Mouse (Mus musculus) spleen, postnatal 36 days (tissue): ENCODE measurements around the gene Flvcr2.

ENCODE experiments used
- DNase-seq, 2 experiments: peaks; one replicate each; pipeline ENCODE4 v3.0.0; 2022; ENCODE audit warnings: low spot score in 2 of 2, mixed read lengths in 1 of 2

The Flvcr2 gene

DNA sequence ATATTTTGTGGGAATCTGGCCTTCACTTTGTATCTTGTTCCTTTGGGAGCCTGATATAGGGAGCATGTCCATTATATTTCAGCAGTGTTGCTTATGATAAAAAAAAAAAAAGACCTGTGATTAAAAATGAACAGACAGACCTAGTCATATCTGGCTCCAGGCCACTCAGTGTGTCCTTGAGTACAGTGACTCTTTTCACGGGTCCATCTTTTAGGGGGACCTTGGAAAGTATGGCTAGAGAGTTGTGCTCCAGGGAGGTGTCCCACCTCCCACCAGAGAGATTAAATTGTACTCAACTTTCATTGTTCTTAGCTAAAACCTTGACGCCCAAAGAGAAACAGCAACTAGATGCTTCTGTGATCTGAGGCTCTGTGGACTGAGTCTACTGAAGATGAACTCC lies 47.8 kb downstream of the Flvcr2 start:
- no peak for DNase-seq

GRCm38 (mm10) chr12:85795551-85795950 lies 49.2 kb downstream of the Flvcr2 start:
- no peak for DNase-seq

DNA sequence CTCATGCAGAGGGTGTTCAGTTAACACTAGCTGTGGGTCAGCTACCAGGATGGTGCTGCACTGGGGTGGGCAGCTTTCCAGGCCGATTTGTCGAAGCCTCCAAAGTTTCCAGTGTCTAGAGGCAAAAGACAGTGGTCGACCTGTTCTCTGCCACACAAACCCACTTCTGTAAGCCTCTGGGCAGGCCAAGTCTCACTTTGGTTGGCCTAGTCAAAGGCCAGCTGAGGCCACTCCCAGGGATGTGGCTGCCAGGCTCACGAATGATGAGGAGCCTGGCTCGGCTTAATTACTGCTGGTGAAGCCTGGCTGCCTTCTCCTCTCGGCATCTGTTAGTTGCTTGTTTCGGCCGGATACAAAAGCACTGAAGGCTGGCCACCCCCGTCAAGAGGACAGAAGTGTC lies 53.7 kb downstream of the Flvcr2 start:
- DNase-seq, result no peak

- no peak for DNase-seq
Measured at GRCm38 (mm10) chr12:85809726-85810125, 63.4 kb downstream of the Flvcr2 start.

DNA sequence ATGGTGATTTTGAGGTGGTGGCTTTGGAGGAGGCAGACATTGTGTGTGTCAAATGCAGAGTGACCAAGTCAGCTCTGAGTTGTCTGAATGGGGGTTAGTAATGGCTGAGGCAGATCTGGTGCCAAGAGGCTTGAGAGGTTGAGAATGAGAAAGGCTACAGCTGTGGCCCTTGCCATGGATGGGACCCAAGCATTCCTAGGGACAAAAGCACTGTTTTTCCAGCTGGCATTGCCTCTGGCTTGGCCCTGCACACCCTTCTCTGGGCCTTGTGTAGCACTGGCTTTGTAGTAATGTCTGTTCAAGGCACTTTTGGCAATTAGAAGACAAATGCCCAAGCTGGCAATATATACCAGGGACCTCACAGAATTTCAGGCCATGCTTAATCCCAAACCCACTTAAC lies 64.6 kb downstream of the Flvcr2 start:
- DNase-seq, result no peak

GRCm38 (mm10) chr12:85811676-85812075 lies 65.3 kb downstream of the Flvcr2 start:
- DNase-seq, result no peak

GRCm38 (mm10) chr12:85813599-85813998 lies 67.3 kb downstream of the Flvcr2 start:
- peak in 1 of 2 experiments; percentile 6 for DNase-seq

GRCm38 (mm10) chr12:85822051-85822450 lies 75.7 kb downstream of the Flvcr2 start:
- DNase-seq, result no peak

DNA sequence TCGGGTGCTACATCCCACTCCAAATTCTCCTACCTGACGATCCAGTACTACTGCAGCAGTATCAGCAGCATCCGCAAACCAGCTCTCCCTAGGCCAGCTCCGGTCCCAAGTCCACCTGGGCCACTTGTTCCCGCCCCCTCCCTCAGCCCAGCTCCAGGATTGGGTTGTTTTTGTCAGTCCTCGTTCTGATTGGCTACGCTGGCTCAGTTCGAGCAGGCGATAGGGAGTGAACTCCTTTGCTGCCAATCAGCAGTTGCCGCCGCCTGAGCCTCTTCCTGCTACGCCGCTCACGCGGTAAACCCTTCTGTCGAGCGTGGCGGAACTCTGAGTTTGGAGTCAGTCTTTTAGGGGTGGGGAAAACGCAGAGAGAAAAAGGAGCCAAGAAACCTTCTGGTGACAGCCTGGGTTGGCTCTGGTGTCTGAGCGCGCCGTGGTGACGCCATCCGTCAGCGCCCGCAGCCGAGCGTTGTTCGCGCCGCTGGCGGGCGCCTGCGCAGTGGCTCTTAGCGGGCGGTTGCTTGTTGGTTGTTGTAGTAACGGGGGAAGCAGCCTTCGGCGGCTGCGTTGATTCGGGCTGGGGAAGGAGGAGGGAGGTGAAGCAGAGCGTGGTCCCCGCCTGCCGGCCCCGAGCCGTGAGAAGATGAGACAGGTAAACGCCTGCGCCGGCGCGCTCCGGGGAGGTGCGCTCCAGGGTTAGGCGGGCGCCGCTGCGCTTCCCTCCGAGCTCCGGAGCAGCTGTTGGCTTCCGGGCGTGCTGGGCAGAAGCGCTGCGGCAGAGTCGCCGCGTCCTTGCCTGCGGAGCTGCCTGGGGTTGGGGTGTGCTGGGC lies 78.3 kb downstream of the Flvcr2 start, which contains the start of the genes Erg28 and Ttll5:
Gene Erg28, minus strand, starts transcription at position 113 of the 827 bp plus-strand sequence.
Gene Ttll5, plus strand, starts transcription at position 222 of the 827 bp plus-strand sequence.
- peak; percentile 93 to 94 for DNase-seq

DNA sequence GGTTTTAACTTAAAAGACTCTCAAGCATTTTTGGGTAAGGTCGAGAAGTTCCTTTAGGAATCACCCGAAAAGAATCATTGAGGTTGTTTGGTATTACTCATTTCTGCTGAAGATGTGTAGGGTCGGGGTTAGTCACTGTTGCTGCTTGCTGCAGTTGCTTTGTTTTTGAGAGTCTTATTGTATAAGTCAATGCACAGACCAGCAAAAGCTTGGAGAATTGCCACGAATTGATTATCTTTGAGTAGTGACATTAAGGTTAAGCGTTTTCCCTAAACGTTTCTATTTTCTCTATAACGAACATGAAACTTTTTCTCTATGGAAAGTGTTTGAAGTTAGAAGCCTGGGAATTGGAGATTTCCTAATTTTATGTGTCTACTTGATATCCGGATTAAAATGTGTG lies 79.0 kb downstream of the Flvcr2 start:
- no peak for DNase-seq

DNA sequence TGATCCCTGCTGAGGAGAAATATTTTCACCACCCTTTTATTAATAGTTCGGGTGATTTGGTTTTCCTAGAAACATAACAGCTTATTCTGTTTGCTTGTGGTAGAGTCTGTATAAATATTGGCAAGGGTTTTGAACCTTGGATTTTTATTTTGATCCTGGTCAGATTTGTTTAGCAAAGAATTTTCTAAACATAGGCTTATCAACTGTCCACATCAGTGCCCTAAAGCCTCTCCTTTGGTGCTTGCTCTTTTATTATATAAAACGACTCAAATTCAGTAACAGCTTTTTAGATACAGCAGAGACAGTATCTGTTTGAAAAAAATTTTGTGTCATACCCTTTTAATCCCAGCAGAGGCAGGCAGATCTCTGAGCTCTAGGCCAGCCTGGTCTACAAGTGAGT lies 79.5 kb downstream of the Flvcr2 start:
- no peak for DNase-seq

GRCm38 (mm10) chr12:85828856-85829255 lies 82.5 kb downstream of the Flvcr2 start:
- no peak for DNase-seq

GRCm38 (mm10) chr12:85829866-85830265 lies 83.5 kb downstream of the Flvcr2 start:
- DNase-seq, result no peak

DNA sequence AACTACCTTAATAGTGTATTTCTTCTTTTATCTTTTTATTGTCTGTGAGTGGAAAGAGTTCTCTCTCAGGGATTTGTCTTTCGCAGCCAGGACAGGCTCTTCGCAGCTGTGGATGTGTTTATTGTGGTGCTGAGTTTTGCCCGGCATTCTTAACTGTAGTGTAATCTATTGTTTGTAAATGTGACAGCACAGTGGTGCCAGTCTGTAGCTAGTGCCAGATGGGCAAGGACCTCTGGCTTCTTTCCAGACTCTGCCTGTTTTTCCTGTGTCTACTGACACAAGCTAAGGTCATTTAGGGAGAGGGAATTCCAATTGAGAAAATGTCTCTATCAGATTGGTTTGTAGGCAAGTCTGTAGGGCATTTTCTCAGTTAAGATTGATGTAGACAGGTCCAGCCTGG lies 84.4 kb downstream of the Flvcr2 start:
- DNase-seq, result no peak

- DNase-seq, result no peak
Measured at GRCm38 (mm10) chr12:85834543-85834942, 88.2 kb downstream of the Flvcr2 start.

GRCm38 (mm10) chr12:85837765-85838164 lies 91.4 kb downstream of the Flvcr2 start:
- no peak for DNase-seq

DNA sequence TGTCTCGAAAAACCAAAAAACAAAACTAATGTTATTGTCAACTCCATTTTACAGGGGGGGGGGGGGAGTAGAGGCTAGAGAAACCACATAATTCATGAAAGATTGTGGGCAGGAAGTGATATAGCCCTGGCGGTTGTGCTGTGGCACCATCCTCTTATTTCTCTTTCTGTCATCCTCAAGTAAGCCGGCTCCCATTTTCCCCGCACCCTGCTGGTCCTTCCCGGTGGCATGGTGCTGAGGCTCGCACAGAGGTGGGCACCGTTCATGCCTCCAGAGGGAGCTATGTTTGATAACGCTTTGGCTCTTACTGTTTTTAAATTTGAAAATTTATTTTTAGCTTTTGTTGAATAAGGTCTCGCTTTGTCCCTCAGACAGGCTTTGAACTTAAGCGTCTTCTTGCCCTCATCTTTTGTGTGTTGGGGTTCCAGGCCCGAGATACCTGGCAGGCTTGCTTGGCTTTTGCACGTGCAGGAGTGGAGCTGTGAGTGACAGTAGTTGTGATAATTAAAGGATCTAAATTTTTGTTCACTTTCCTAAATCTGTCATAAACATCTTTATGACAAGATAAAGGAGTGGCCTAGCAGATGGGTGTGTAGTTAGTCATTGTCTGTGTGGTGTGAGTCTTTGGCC lies 93.1 kb downstream of the Flvcr2 start:
- DNase-seq, result no peak

DNA sequence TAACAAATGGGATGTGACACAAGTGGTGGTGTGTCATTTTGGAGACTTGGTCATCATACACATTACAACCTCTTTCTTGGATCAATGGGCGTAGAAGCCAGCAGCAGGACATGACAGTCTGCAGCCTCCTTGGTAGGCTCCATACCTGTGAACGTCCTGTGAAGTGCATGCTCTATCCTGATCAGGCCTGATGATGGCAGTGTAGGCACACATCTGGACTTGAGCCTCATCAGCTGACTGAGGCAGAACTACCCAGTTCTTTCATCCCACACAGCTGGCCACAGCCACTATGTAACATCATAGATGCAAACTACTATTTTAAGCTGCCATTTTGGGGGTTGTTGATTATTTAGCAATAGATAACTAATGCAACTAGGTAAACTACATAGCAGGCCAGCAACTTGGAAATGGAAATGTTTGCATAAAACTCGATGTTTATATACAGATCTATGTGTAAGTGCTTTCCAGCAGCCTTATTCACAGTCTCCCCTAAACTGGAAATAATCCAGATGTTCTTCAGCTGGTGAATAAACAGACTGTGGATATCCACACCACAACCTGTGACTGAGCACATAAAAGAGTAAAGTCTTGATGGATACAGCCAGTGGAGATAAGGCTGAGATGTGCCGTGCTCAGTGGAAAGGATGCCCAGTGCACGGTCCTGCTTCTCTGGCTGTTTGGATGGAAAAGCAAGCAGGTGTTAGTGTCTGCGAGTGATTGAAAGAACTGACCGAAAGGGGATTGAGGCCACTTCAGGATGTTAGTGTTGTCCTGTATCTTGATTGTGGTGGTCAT lies 102.0 kb downstream of the Flvcr2 start:
- DNase-seq, result no peak

GRCm38 (mm10) chr12:85850661-85851060 lies 104.3 kb downstream of the Flvcr2 start:
- no peak for DNase-seq

GRCm38 (mm10) chr12:85853836-85854235 lies 107.5 kb downstream of the Flvcr2 start:
- DNase-seq, result no peak

DNA sequence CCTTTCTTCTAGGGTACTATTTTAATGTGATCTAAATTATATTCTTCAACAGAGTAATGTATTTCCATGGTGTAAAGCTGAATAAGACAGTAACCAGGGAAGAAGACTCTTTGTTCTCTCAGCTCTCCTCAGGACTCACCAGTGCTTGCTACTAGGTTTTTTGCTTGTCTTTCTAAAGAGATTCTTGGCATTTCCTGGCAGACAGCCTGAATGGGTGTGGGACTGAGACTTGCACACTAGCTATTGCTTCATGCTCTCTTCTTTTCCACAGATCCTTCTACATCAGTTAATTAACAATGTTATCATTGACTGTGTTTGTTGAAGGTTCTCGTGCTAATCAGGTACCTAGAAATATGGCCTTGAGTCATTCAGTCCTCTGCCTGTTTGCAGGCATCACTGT lies 107.9 kb downstream of the Flvcr2 start:
- DNase-seq, result no peak

DNA sequence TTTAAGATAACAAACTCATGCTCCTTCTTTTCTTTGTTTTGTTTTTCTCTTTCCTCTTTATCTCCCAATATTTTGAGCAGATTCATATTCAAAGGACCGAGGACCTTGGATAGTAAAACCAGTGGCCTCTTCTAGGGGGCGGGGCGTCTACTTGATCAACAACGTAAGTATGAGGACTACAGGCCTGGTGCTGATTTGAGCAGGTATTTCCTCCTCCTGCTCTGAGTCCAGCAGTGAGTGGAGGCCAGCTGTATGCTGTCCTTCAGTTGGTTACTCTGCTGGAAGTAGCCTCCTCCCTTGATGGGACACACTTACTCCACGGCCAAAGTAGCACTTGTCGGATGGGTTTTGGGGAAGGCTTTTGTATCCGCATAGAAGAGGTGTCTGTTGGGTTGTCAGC lies 111.0 kb downstream of the Flvcr2 start:
- DNase-seq, result no peak
